Mouse (Mus musculus): ENCODE measurements at regions not wholly inside any gene's neighbourhood (a gene's known extent, or its start where the extent isn't known, plus 50 kb on each side); places are given as distances from the start of the nearest gene placed in this dataset.

GRCm38 (mm10) chr16:80196302-80196701, 1004.2 kb upstream of the Ncam2 start:
- no peak for DNase-seq (ENCODE audit: low read depth)

- no peak for DNase-seq (ENCODE audit: low read depth)
These were observed 997.7 kb upstream of the Ncam2 start for GRCm38 (mm10) chr16:80202811-80203210.

- DNase-seq (ENCODE audit: low read depth), result peak; percentile 42
These were observed 987.7 kb upstream of the Ncam2 start for GRCm38 (mm10) chr16:80212769-80213168.

- no peak for DNase-seq (ENCODE audit: low read depth)
These were observed 945.1 kb upstream of the Ncam2 start for GRCm38 (mm10) chr16:80255441-80255840.

- no peak for DNase-seq (ENCODE audit: low read depth)
These were observed 934.3 kb upstream of the Ncam2 start for GRCm38 (mm10) chr16:80266151-80266617.

- DNase-seq (ENCODE audit: low read depth), result no peak
These were observed 928.0 kb upstream of the Ncam2 start for GRCm38 (mm10) chr16:80272291-80273123.
